Mouse (Mus musculus): ENCODE data around the gene Setd2.

Gene Setd2

GRCm38 (mm10) chr9:110654726-110655650, 122.6 kb downstream of the Setd2 start:
- no peak for DNase-seq (ENCODE audit: low spot score)

GRCm38 (mm10) chr9:110655651-110656007, 123.2 kb downstream of the Setd2 start:
- no peak for DNase-seq (ENCODE audit: low spot score)

DNA sequence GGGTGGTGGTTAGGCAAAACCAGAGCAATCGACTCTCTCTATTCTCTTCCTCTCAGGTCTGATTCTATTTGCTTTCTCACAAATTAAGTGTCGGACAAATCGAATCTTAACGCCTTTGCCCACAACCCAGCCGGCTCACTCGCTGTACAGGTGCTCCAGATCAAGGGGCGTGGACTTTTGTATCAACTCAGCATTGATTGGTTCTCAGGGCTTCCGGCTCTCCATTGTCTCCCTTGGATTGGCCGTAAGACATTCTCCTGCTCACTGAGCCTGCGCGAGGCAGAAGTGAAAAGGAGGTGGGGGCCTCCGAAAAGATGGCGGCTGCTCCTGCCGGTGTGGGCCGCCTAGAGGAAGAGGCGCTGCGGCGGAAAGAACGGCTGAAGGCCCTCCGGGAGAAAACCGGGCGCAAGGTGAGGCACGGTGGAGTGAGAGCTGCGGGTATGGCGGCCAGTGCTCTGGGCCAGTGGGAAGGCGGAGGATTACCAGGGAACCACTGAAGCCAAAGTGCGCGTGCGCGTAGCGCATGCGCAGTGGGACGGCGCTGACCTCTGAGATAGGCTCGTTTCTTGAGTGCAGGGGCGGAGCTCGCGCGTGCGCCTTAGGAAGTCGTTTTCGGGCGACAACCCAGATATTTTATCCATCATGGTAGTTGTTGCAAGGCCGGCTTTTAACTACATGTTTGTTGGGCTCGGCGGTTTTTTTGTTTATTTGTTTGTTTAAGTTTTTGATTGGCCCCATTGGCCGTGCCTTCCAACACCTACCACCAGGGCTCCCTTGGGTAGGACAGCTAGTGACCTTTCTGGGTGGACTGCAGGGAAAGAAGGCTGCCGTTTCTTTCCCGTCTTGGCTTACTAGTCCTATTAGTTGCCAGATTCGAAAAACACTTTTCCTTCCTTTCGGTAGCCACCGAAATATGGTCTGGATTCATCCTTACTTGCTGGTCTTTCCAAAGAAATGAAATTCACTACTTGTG, 124.1 kb downstream of the Setd2 start, which contains the start of gene Ccdc12:
Ccdc12 (plus strand) TSS at position 255 of the 973 bp plus-strand sequence.
- DNase-seq (ENCODE audit: low spot score): peak; percentile 97

DNA sequence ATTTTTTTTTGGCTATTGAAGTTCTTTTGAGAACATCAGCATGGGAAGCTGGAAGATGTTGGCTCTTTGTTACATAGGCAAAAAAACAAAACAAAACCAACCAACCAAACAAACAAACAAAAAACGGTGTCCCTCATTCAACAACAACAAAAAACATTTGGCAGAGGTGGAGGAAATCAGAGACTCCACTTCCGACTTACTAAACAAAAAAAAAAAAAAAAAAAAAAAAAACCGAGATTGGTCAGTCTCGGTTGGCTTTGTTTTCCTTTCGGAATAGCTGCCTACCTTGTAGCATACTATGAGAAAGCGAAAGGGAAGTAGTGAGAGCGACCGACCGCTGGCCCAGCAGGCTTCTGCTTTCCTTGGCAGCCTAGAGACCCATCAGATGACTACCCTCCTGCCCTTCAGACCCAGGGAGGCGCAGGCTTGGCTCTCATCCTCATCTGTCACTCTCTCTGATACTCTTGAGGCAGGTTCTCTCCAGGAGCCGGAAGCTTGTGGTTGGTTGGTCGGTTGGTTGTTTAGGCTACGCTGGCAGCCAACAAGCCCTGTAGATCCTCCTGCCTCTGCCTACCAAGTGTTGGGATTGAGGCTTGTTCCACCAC, 125.2 kb downstream of the Setd2 start:
- no peak for DNase-seq (ENCODE audit: low spot score)

DNA sequence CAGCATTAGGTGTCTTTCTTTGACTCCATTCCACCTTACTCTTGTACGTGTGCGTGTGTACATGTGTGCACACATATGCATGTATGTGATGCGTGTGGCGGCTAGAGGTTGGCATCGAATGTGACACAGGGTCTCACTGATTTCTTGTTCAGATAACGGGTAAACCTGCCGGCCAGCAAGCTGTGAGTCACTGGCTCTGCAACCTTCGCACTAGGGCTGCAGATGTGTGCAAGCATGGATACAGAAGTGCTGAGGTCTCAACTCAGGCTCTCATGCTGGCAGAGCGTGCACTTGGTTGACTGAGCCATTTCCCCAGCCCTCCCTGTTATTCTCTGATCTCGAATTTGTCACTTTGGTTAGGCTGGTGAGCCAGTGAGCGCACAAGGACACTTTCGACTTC, 127.1 kb downstream of the Setd2 start:
- DNase-seq (ENCODE audit: low spot score): no peak

- no peak for DNase-seq (ENCODE audit: low spot score)
These were observed 127.8 kb downstream of the Setd2 start for GRCm38 (mm10) chr9:110660208-110660607.

DNA sequence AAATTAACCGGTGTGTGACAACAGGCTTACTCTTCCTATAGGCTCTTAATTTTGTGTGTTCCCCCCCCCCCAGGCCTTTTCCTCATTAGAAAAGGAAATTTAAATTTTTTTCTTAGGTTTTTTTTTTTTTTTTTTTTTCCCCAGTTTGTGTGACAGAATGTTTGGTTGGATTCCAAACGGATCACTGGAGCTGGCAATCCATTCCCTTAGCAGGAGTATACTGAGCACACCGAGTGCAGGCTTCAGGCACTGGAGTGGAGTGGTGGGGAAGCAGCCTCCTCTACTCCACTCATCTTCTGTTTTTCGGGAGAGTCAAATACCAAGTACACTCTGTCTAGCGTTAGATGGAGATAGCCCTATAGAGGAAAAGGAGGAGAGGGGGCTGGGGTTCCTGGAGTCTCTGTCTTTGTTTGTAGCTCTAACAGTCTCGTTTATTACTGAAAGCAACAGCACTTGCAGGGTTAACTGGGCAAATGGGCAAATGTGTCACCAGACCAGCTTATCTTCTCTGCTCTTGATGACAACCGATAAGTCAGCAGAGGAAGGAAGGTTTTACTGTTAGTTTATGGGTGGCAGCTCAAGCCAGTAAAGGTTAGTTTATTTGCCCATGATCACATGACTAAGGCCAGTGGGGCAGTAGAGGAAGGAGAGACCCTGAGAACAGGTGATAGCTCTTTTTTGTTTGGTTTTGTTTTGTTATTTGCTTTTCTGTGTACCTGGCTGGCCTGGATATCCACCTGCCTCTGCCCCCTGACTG, 128.6 kb downstream of the Setd2 start:
- no peak for DNase-seq (ENCODE audit: low spot score)

GRCm38 (mm10) chr9:110662844-110663243, 130.4 kb downstream of the Setd2 start:
- DNase-seq (ENCODE audit: low spot score): no peak

GRCm38 (mm10) chr9:110665912-110666311, 133.5 kb downstream of the Setd2 start:
- peak; percentile 55 for DNase-seq (ENCODE audit: low spot score)

DNA sequence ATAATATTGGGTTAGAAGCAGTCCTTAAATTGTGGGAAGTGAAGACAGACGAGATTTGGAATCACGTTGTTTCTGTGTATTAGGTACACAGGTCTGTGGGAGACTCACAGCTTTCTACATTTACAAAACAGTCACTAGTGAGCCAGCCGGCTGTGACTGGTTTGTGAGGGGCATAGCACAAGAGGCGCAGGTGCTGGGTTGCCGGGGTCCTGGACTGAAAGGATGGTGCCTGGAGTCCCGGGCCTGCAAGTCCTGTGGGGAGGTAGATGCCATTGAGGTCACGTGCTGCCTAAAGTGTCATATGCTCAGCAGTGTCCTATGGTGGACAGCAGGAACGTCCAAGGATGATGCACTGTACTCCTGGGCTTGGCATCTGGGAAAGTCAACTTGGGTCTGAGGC, 134.0 kb downstream of the Setd2 start:
- no peak for DNase-seq (ENCODE audit: low spot score)

DNA sequence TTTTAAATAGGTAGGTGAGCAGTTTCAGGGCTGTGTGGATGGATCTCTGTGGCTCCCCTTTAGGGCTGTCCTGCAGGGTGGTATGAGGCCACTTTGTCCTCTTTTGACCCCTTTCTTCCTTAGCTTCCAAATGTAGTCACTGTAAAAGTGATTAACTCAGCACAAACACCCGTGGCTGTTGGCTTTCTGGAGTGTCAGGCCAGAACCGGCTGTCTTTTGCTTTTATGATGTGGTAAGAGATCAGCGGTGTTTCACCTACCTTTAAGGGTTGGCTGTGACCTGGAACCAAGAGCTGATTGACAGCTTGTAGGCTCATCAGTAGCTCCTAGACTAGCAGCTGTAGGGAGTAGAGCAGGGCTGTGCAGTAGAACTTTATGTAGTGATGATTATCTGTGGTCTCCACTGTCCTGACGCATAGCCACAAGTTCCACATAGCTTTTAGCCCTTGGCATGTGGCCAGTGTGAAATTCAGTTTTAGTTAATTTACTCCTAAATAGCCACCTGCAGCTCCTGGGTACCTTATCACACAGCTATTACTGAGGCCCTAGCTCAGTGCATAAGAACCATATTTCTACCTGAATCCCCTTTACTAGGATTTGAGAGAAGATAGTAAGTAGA, 134.9 kb downstream of the Setd2 start:
- no peak for DNase-seq (ENCODE audit: low spot score)
